Mouse (Mus musculus): Measurements from ENCODE around the gene Pwwp2b. TPM values are rescaled to one million over a fixed set of nuclear protein-coding genes. Genes with fewer than 3 reads are reported as not detected.

Gene Pwwp2b
- polyA plus RNA-seq, 1 experiment: 317 TPM

DNA sequence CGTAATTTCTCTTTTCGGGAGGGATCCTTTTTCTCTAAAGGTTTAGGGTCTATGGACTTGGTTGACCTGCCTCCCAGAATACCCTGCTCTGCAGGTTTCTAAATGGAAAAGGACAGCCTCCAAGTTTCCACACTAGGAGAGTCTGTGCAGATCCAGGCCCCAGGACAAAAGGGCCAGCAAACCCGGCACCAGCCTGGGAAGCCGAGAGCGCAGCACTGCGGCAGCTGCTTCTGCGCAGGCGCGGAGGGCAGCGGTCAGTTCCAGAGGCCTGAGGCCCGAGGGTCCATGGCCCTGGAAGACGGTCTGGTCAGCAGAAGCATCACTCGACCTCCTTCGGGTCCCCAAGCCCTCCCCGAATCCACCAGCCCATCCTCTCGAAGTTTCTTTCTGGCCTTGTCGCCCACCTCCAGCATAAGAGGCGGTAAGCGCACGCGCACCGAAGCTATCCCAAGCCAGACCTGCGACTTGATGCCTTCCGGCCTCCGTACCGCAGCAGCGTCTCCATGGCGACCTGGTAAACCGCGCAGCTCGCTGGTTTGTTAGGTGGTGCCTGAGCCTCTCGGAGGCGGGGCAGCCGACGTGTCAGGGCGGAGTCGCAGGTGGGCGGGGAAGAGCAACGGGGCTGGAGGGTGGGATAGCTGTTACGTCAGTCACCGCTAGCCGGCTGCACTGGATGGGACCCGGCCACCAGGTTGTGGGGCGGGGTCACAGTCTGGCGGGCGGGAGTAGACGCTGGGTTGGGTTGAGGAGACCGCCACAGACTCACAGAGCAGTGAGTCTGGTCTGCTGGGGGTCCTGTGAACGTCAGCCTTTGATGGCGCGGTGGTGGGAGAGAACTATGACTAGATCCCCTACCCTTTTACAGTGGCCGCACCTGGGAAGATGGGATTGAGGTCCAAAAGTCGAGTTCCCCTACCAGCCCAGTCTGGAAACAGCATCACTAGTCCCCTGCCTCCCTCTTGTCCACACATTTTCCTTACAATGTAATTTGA lies 35.2 kb upstream of the Pwwp2b start, which contains the start of the genes Lrrc27 and Stk32c:
Gene Lrrc27, plus strand, starts transcription at position 235 of the 992 bp plus-strand sequence.
Gene Stk32c, minus strand, starts transcription at position 554 of the 992 bp plus-strand sequence.
- TF ChIP-seq CTCF (IDR thresholded peaks at IDR 0.05; ENCODE audit: control insufficient read depth, insufficient read depth, insufficient replicate concordance, low read depth, low read length) (no peak), POLR2A (IDR thresholded peaks at IDR 0.05; ENCODE audit: control insufficient read depth, low read depth, low read length) (peak; percentile 96)
- Histone ChIP-seq H3K27me3 (ENCODE audit: control insufficient read depth, insufficient read depth, low read length) (no peaks in the 10 kb centered on the region), H3K36me3 (ENCODE audit: control insufficient read depth, insufficient read depth, low read length) (peaks cover 7% of the 10 kb centered on the region), H3K27ac (ENCODE audit: control insufficient read depth, insufficient read depth, low read depth, low read length) (peak within 1 kb of the TSS; percentile 84), H3K4me1 (ENCODE audit: control insufficient read depth, insufficient read depth, low read length) (0 out of 2 replicates have a peak, but pooled peaks cover 2% of the 10 kb centered on the region), H3K4me3 (ENCODE audit: control insufficient read depth, low read depth, low read length) (peak within 1 kb of the TSS; percentile 80)

DNA sequence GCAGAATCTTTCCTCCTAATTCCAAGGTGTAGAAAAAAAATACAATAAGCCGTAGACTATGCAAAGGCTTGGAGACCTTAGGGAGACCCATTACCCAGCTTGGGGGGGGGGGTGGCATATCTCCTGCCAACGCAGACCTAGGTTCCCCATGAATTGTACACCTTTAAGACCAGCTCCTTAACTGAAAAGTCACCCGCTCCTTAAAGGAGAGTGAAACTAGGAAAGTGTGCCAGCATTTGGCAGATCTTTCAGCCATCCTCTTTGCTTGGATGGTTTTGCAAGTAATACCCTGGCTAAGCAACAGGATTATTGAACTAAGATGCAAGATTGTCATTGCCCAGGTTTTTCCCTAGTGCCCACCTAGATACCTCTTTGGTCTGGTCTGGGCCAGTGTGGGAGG lies 34.5 kb upstream of the Pwwp2b start:
- Histone ChIP-seq H3K4me1 (ENCODE audit: control insufficient read depth, insufficient read depth, low read length) (peaks cover 2% of the 10 kb centered on the region; the same call in 1 of the 2 replicates), H3K27me3 (ENCODE audit: control insufficient read depth, insufficient read depth, low read length) (no peaks in the 10 kb centered on the region), H3K36me3 (ENCODE audit: control insufficient read depth, insufficient read depth, low read length) (peaks cover 7% of the 10 kb centered on the region), H3K4me3 (ENCODE audit: control insufficient read depth, low read depth, low read length) (peak overlapping the region; percentile 80), H3K27ac (ENCODE audit: control insufficient read depth, insufficient read depth, low read depth, low read length) (peak overlapping the region; percentile 84)
- no peak for TF ChIP-seq CTCF (IDR thresholded peaks at IDR 0.05; ENCODE audit: control insufficient read depth, insufficient read depth, insufficient replicate concordance, low read depth, low read length)
- TF ChIP-seq POLR2A (IDR thresholded peaks at IDR 0.05; ENCODE audit: control insufficient read depth, low read depth, low read length): no peak

DNA sequence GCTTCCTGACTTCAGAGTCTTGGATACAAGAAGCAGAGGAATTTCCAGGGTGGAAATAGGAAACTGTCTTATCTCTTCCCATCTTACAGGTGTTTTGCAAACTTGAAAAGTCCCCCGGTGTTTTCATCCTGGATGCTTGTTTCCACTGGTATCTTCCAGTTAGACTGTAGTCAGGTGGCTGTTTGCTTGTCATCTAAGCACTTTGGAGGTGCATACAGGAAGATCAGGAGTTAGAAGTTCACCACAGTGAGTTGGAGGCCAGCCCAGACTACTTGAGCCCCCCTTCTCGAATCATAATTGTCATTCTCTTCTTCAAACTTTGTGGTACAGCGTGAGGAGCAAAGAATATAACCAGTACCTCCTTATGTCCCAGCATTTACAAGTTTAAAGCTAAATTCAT lies 34.1 kb upstream of the Pwwp2b start:
- H3K27me3 ChIP-seq (ENCODE audit: control insufficient read depth, insufficient read depth, low read length): no peaks in the 10 kb centered on the region
- no peak for TF ChIP-seq POLR2A (IDR thresholded peaks at IDR 0.05; ENCODE audit: control insufficient read depth, low read depth, low read length)
- no peak for TF ChIP-seq CTCF (IDR thresholded peaks at IDR 0.05; ENCODE audit: control insufficient read depth, insufficient read depth, insufficient replicate concordance, low read depth, low read length)
- no peak overlapping the region; the same call in 1 of the 2 replicates for H3K27ac ChIP-seq (ENCODE audit: control insufficient read depth, insufficient read depth, low read depth, low read length)
- H3K36me3 ChIP-seq (ENCODE audit: control insufficient read depth, insufficient read depth, low read length): peaks cover 7% of the 10 kb centered on the region
- H3K4me3 ChIP-seq (ENCODE audit: control insufficient read depth, low read depth, low read length): peak overlapping the region; percentile 80
- H3K4me1 ChIP-seq (ENCODE audit: control insufficient read depth, insufficient read depth, low read length): peaks cover 2% of the 10 kb centered on the region; the same call in 1 of the 2 replicates

DNA sequence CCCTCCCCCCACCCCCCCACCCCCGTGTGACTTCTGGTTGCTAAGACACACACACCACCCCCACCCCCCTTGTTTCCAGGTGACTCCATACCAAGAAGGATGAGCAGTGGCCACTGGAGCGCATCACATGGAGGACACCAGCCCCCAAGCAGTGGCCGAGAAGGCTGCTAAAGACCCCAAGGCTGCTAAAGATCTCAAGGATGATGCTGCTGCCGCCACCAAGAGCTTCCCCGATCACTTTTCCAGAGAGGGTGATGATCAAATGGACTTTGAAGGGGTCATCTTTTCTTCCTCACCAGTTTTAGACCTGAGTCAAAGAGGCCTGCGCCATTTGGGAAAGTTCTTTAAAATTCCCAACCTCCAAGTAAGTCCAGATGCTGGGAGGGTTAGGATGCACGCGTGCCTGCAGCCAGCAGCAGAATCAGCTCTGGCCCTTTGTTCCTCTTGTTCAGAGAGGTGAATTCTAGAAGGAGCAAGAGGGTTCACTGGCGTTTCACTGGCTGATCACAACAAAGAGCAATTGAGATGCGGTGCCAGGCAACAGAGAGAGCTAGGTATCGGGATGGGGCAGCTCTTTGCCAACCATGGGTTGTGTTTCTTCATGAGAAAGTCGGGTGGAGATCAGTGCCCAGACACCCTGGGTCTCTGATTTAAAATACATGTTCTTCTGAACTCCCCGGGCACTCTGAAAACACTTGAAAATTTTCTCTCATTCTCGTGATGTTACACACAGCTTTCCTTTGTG lies 33.5 kb upstream of the Pwwp2b start:
- peak overlapping the region; percentile 90 for H3K4me3 ChIP-seq (ENCODE audit: control insufficient read depth, low read depth, low read length)
- no peaks in the 10 kb centered on the region for H3K27me3 ChIP-seq (ENCODE audit: control insufficient read depth, insufficient read depth, low read length)
- peaks cover 2% of the 10 kb centered on the region; the same call in 1 of the 2 replicates for H3K4me1 ChIP-seq (ENCODE audit: control insufficient read depth, insufficient read depth, low read length)
- no peak for TF ChIP-seq CTCF (IDR thresholded peaks at IDR 0.05; ENCODE audit: control insufficient read depth, insufficient read depth, insufficient replicate concordance, low read depth, low read length)
- no peak for TF ChIP-seq POLR2A (IDR thresholded peaks at IDR 0.05; ENCODE audit: control insufficient read depth, low read depth, low read length)
- H3K27ac ChIP-seq (ENCODE audit: control insufficient read depth, insufficient read depth, low read depth, low read length): peak overlapping the region; percentile 66
- peaks cover 7% of the 10 kb centered on the region for H3K36me3 ChIP-seq (ENCODE audit: control insufficient read depth, insufficient read depth, low read length)

DNA sequence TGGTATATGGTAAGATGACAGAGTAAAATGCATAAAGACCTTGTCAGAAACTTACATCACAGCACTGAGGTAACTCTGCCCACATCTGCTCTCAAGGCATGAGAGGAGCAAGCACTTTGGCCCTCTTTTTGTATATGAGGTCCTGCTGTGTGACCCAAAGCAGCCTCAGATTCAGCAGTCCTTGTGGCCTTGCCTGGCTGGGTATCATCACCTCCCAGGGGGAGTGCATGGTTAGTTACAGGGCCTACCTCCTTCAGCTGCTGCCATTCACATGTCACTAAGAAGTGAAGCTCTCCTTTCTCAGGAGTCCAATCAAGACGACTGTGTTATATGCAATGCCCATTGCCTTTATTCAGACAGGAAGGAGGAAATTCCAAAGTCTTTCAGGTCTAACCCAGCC lies 32.8 kb upstream of the Pwwp2b start:
- no peak overlapping the region; the same call in none of the 2 replicates for H3K27ac ChIP-seq (ENCODE audit: control insufficient read depth, insufficient read depth, low read depth, low read length)

DNA sequence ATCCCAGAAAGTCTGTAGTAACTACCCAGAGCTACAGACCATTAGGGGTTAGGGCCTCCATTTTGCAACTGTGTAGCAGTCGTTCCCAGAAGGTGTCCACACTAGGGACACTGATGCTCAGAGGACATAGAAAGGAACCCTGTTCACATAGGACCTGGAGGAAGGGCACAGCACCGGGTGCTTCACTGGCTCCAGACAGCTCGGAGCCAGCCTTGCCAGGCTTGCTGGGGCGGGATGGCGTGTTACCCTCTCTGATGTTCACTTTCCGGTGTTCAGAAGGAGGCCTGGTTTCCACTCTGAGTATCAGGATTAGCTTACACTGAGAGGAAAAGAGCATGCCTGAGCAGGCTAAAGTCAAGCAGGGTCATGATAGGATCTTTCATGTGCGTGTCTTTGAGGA lies 32.3 kb upstream of the Pwwp2b start:
- Histone ChIP-seq H3K4me3 (ENCODE audit: control insufficient read depth, low read depth, low read length) (peak overlapping the region; percentile 90), H3K4me1 (ENCODE audit: control insufficient read depth, insufficient read depth, low read length) (peaks cover 2% of the 10 kb centered on the region; the same call in 1 of the 2 replicates), H3K36me3 (ENCODE audit: control insufficient read depth, insufficient read depth, low read length) (peaks cover 7% of the 10 kb centered on the region), H3K27me3 (ENCODE audit: control insufficient read depth, insufficient read depth, low read length) (no peaks in the 10 kb centered on the region), H3K27ac (ENCODE audit: control insufficient read depth, insufficient read depth, low read depth, low read length) (no peak overlapping the region)
- TF ChIP-seq CTCF (IDR thresholded peaks at IDR 0.05; ENCODE audit: control insufficient read depth, insufficient read depth, insufficient replicate concordance, low read depth, low read length) (no peak), POLR2A (IDR thresholded peaks at IDR 0.05; ENCODE audit: control insufficient read depth, low read depth, low read length) (no peak)

More for the DNA sequence above, 32.8 kb upstream of the Pwwp2b start:
- no peak for TF ChIP-seq CTCF (IDR thresholded peaks at IDR 0.05; ENCODE audit: control insufficient read depth, insufficient read depth, insufficient replicate concordance, low read depth, low read length)
- TF ChIP-seq POLR2A (IDR thresholded peaks at IDR 0.05; ENCODE audit: control insufficient read depth, low read depth, low read length): no peak
- Histone ChIP-seq H3K4me1 (ENCODE audit: control insufficient read depth, insufficient read depth, low read length) (peaks cover 2% of the 10 kb centered on the region; the same call in 1 of the 2 replicates), H3K36me3 (ENCODE audit: control insufficient read depth, insufficient read depth, low read length) (peaks cover 7% of the 10 kb centered on the region), H3K4me3 (ENCODE audit: control insufficient read depth, low read depth, low read length) (peak overlapping the region; percentile 90), H3K27me3 (ENCODE audit: control insufficient read depth, insufficient read depth, low read length) (no peaks in the 10 kb centered on the region)
